Mouse (Mus musculus): ENCODE data around the gene Gm8773. TPM values are rescaled to one million over a fixed set of nuclear protein-coding genes. Genes with fewer than 3 reads are reported as not detected.

Gm8773 gene
- 0.37 TPM in 1 of 2 replicates, not detected in the other for polyA plus RNA-seq (2012; rRNA removed; ENCODE audit: low replicate concordance)

DNA sequence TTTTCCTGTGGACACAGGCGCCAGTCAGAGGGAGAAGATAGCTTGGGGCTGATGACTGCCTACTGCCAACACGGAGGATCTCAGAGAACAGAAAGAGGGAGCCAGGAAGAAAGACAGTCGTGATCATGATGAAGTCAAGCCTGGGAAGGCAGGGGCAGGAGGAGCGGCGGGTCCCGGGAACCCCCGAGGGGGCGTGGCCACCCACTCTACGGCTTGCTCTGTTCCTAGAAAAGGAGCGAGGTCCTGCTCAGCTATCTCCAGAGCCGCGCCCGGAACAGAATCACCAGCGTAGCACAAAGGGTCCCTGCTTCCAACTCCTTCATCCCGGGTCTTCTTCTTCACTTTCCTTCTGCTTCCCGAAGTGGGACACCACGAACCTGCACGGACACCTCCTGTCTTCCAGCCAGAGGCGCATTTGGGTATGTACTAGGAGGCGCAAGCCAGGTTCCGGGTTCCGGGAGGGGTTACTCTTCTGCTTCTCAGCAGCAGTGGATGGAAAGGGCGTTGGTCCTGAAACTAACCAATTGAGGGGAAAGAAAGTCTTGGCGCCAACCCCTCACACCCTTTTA, at the start of gene Gm8773:
TSS of gene Gm8773 (plus strand) at position 51 of the 569 bp plus-strand sequence.

GRCm38 (mm10) chr5:5559079-5559740, 14.4 kb upstream of the Gm8773 start, which contains the start of gene Gtpbp10:
TSS of gene Gtpbp10 (minus strand) at chr5:5559538.

Other genes starting within 250 kb of the Gm8773 start
- gene Cdk14, start 153.5 kb upstream of the Gm8773 start, polyA plus RNA-seq (2012; rRNA removed; ENCODE audit: low replicate concordance), result 0.19 and 0.36 TPM in 2 replicates
- not detected in 2 replicates for gene 1700015F17Rik, start 94.7 kb upstream of the Gm8773 start, polyA plus RNA-seq (2012; rRNA removed; ENCODE audit: low replicate concordance)
- gene Cldn12, start 58.8 kb upstream of the Gm8773 start, polyA plus RNA-seq (2012; rRNA removed; ENCODE audit: low replicate concordance), result 10.1 and 14.1 TPM in 2 replicates
- 0.12 and 0.90 TPM in 2 replicates for gene Gtpbp10, start 14.3 kb upstream of the Gm8773 start, polyA plus RNA-seq (2012; rRNA removed; ENCODE audit: low replicate concordance)
- 0.26 and 0.64 TPM in 2 replicates for gene Cfap69, start 90.4 kb downstream of the Gm8773 start, polyA plus RNA-seq (2012; rRNA removed; ENCODE audit: low replicate concordance)
- gene Steap2, start 120.8 kb downstream of the Gm8773 start, polyA plus RNA-seq (2012; rRNA removed; ENCODE audit: low replicate concordance), result 0.98 and 3.6 TPM in 2 replicates
- 0.11 and 0.85 TPM in 2 replicates for gene Steap1, start 175.5 kb downstream of the Gm8773 start, polyA plus RNA-seq (2012; rRNA removed; ENCODE audit: low replicate concordance)

Measured in duodenum, adult 2 months (tissue).